Mouse (Mus musculus): ENCODE results near the gene Cox8c.

DNA sequence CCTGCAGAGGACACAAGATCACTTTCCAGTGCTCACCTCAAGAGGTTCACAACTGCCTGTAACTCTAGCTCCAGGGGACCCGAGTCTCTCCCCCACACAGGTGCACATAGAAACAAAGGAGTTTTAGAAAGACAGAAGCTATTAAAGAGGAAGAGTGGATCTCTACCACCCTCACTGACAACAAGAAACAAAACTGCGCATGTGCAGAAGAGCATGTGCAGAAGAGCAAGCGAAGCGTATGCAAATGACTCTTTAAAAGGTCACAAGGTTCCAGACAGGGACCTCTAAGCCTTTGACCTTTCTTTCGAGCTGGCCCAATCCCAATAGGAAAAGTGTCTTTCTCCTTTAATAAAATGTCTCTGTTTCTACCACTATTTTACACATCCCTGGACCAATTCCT is 10.5 kb upstream of the Cox8c start:
- TF ChIP-seq POLR2A (IDR thresholded peaks at IDR 0.05; ENCODE audit: insufficient read length, low read depth) (no peak), MAX (IDR thresholded peaks at IDR 0.05; ENCODE audit: low read depth) (no peak), TCF3 (IDR thresholded peaks at IDR 0.05; ENCODE audit: insufficient read length, low read depth) (no peak)
